Mouse (Mus musculus) lung, adult 2 months (tissue): ENCODE measurements around the gene Dab1.

Experiments
- CTCF ChIP-seq: fragments of 200-500 bp; IDR thresholded peaks from 2 replicates; pipeline ENCODE4 v1.5.1; 2011; ENCODE audit warnings: mild to moderate bottlenecking, low read length, control low read depth; ENCODE audit not compliant: insufficient read depth
- POLR2A ChIP-seq: fragments of 200-500 bp; IDR thresholded peaks from 2 replicates; pipeline ENCODE4 v1.6.1; 2011; ENCODE audit warnings: low read depth, mild to moderate bottlenecking, control low read depth, low read length, borderline replicate concordance; ENCODE audit errors: extremely low read depth

DNA sequence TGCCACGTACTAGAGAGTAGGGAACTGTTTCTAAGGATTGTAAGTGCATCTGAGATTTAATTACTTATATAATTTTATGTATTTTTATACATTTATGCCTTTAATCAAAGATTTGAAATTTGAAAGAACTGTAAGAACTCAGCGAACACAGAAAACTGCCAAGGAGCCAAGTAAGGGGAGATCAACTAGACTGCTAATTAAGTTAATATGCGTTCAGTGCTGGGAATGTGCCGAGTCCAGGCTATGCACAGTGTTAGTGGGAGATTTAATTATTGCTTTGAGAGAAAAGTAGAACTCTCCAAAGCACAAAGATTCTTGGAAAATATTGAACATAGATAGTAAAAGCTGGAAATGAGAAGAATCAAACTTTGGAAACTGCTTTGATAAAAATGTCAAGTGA, 567.2 kb downstream of the Dab1 start:
- no peak for TF ChIP-seq CTCF
- no peak for TF ChIP-seq POLR2A
